Mouse (Mus musculus) forebrain, embryonic 12.5 days (tissue): ENCODE measurements around the gene Stat6. TPM values are rescaled to one million over a fixed set of nuclear protein-coding genes. Genes with fewer than 3 reads are reported as not detected.
"Not testable (repeated sequence)": the region's sequence is repeated elsewhere in the genome, so short reads cannot be mapped to it uniquely, and the experiment has no call there.

Source experiments
- ATAC-seq: fragments of 200-750 bp; cut with Nextera tagmentation; 2 replicates; pipeline ENCODE4 v1.8.0; 2017; ENCODE audit warnings: moderate TSS enrichment; ENCODE audit not compliant: low FRiP score
- H3K27ac ChIP-seq: fragments of 300-500 bp; sonication (generic); 2 replicates; pipeline ENCODE4 v1.5.1; 2016; ENCODE audit warnings: mild to moderate bottlenecking
- H3K27me3 ChIP-seq: fragments of 300-500 bp; sonication (generic); 2 replicates; pipeline ENCODE4 v1.6.1; 2016; ENCODE audit warnings: mild to moderate bottlenecking
- H3K36me3 ChIP-seq: fragments of 300-500 bp; sonication (generic); replicated peaks from 2 replicates; pipeline ENCODE4 v1.6.1; 2016; ENCODE audit warnings: mild to moderate bottlenecking
- H3K4me1 ChIP-seq: fragments of 300-500 bp; sonication (generic); 2 replicates; pipeline ENCODE4 v1.6.1; 2016
- H3K4me2 ChIP-seq: fragments of 300-500 bp; sonication (generic); 2 replicates; pipeline ENCODE4 v1.6.1; 2016; ENCODE audit warnings: mild to moderate bottlenecking, moderate library complexity
- H3K4me3 ChIP-seq: fragments of 300-500 bp; sonication (generic); replicated peaks from 2 replicates; pipeline ENCODE4 v1.5.1; 2016; ENCODE audit warnings: mild to moderate bottlenecking
- H3K9ac ChIP-seq: fragments of 300-500 bp; sonication (generic); 2 replicates; pipeline ENCODE4 v1.6.1; 2016; ENCODE audit warnings: mild to moderate bottlenecking
- H3K9me3 ChIP-seq: fragments of 300-500 bp; sonication (generic); 2 replicates; pipeline ENCODE4 v1.6.1; 2016
- WGBS: fragments of 180-500 bp; shearing (Covaris S2); methylation state at CpG from one replicate; pipeline ENCODE4 v1.1.7; 2016; 5-methylcytosine and 5-hydroxymethylcytosine counted together
- polyA plus RNA-seq: library from polyadenylated mRNA; unstranded; fragments of >200 nt; fragmentation: Nextera tagmentation; extraction: Ambion mirVana; gene quantifications from 2 replicates; pipeline ENCODE4 v1.2.1, GENCODE M21; 2016

The Stat6 gene
- polyA plus RNA-seq, 1 experiment from 2014 or later: 5.4 TPM

- no peaks in the 10 kb centered on the region for H3K27me3 ChIP-seq
- no peak overlapping the region for H3K4me2 ChIP-seq
- H3K4me3 ChIP-seq: no peak overlapping the region
- no peaks in the 10 kb centered on the region for H3K9me3 ChIP-seq
- no peaks in the 10 kb centered on the region for H3K4me1 ChIP-seq
- no peak overlapping the region for H3K27ac ChIP-seq
- H3K9ac ChIP-seq: no peak overlapping the region
- H3K36me3 ChIP-seq: no peaks in the 10 kb centered on the region
- 86% methylated on average over 7 of the region's 7 CpGs for WGBS
- no peak for ATAC-seq
Observed at GRCm38 (mm10) chr10:127632668-127633271, 10.0 kb upstream of the Stat6 start.

- Histone ChIP-seq H3K27me3 (peaks cover 50% of the 10 kb centered on the region), H3K4me1 (peaks cover 22% of the 10 kb centered on the region), H3K9ac (no peak overlapping the region), H3K9me3 (no peaks in the 10 kb centered on the region), H3K27ac (no peak overlapping the region), H3K36me3 (no peaks in the 10 kb centered on the region), H3K4me2 (no peak overlapping the region), H3K4me3 (no peak overlapping the region)
- ATAC-seq: no peak
- WGBS: 73% methylated on average over 5 of the region's 5 CpGs
Observed at GRCm38 (mm10) chr10:127640421-127640820, 2.4 kb upstream of the Stat6 start.

GRCm38 (mm10) chr10:127641861-127642771 lies 670 bp upstream of the Stat6 start:
- 8% methylated on average over 19 of the region's 19 CpGs for WGBS

DNA sequence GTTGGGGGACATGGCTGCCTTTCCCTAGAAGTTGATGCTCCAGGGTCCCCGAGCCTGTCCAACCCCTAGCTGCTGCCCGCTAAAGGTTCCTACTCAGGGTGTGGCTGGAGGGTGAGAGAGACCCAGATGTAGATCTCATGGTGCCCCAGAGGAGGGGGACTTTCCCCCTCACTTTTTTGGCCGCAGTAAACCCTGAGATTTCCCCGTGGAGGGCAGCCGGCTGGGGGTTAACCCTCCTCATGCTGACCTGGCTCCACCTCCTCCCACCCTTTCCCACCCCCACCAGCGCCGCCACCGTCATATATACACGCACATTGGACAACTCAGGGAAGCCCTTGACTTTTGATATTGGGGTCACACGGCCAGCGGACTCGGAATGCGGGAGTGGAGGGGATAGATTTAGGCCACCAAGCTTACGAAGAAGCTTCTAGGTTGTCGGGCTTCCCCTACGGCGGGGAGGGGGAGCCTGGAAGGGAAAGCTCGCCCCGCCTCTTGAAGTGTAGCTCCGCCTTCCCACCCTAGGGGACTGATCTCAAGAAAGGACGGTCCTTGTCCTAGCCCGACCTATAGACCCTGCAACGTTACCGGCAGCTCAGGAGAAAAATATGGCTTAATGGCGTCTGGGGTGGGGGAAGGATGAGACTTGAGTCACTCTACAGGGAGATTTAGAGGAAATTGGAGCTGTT lies 910 bp downstream of the Stat6 start:
- Histone ChIP-seq H3K27me3 (peaks cover 50% of the 10 kb centered on the region), H3K27ac (no peak overlapping the region), H3K4me2 (peak overlapping the region; percentile 56), H3K36me3 (no peaks in the 10 kb centered on the region), H3K9me3 (no peaks in the 10 kb centered on the region), H3K9ac (peak overlapping the region; percentile 40; the same call in 1 of the 2 replicates), H3K4me3 (peak overlapping the region; percentile 35), H3K4me1 (peaks cover 22% of the 10 kb centered on the region)
- 3% methylated on average over 25 of the region's 25 CpGs for WGBS
- ATAC-seq: peak; percentile 42

More at GRCm38 (mm10) chr10:127641861-127642771, 670 bp upstream of the Stat6 start:
- Histone ChIP-seq H3K4me2 (peak overlapping the region; percentile 56), H3K4me3 (peak overlapping the region; percentile 35), H3K9me3 (no peaks in the 10 kb centered on the region), H3K9ac (no peak overlapping the region), H3K27ac (peak overlapping the region; percentile 42; the same call in 1 of the 2 replicates), H3K36me3 (no peaks in the 10 kb centered on the region), H3K4me1 (peaks cover 22% of the 10 kb centered on the region), H3K27me3 (peaks cover 50% of the 10 kb centered on the region)
- ATAC-seq: peak; percentile 82

GRCm38 (mm10) chr10:127645791-127646190 lies 3.0 kb downstream of the Stat6 start:
- no peak for ATAC-seq
- no peak overlapping the region for H3K4me2 ChIP-seq
- no peaks in the 10 kb centered on the region for H3K9me3 ChIP-seq
- no peak overlapping the region for H3K4me3 ChIP-seq
- no peak overlapping the region for H3K27ac ChIP-seq
- WGBS: 24% methylated on average over 2 of the region's 2 CpGs
- H3K36me3 ChIP-seq: no peaks in the 10 kb centered on the region
- H3K27me3 ChIP-seq: peaks cover 45% of the 10 kb centered on the region
- H3K4me1 ChIP-seq: peaks cover 22% of the 10 kb centered on the region
- no peak overlapping the region for H3K9ac ChIP-seq

DNA sequence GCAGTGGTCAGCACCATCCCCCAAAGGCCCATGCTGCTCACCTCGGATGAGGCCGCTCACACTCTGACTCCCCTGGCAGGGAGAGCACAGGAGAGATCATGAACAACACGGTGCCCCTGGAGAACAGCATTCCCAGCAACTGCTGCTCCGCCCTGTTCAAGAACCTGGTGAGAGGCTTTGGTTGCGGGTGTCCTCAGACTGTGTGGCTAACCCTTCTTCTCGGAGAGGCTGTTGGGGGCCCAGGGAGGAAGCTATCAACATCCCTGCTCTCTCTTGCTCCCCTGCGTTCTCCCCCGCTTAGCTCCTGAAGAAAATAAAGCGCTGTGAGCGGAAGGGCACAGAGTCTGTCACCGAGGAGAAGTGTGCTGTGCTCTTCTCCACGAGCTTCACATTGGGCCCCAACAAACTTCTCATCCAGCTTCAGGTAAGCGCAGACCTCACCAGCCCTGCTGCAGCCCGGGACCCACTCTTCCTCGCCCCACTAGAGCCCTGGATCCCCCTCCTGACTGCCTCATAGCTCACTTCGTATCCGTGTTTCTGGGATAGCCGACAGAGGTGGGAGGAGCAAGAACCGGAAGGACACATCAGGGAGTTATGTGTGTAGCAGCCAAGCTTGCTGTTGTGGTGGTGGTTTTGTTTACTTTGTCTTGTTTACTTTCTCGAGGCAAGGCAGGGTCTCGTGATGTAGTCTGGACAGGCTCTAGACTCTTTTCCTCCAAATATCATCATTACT lies 10.3 kb downstream of the Stat6 start:
- Histone ChIP-seq H3K9ac (no peak overlapping the region), H3K4me2 (0 out of 2 replicates have a peak overlapping the region, but pooled peaks have one; percentile 3), H3K4me3 (no peak overlapping the region), H3K27me3 (peaks cover 8% of the 10 kb centered on the region), H3K36me3 (no peaks in the 10 kb centered on the region), H3K27ac (no peak overlapping the region), H3K4me1 (no peaks in the 10 kb centered on the region), H3K9me3 (no peaks in the 10 kb centered on the region)
- WGBS: 49% methylated on average over 21 of the region's 21 CpGs
- no peak for ATAC-seq

- no peak overlapping the region for H3K9ac ChIP-seq
- H3K36me3 ChIP-seq: no peaks in the 10 kb centered on the region
- H3K4me2 ChIP-seq: no peak overlapping the region
- peaks cover 18% of the 10 kb centered on the region for H3K27me3 ChIP-seq
- no peak overlapping the region for H3K27ac ChIP-seq
- ATAC-seq: no peak
- 82% methylated on average over 16 of the region's 16 CpGs for WGBS
- H3K4me3 ChIP-seq: no peak overlapping the region
- H3K9me3 ChIP-seq: no peaks in the 10 kb centered on the region
- no peaks in the 10 kb centered on the region for H3K4me1 ChIP-seq
Observed at GRCm38 (mm10) chr10:127654970-127655579, 12.3 kb downstream of the Stat6 start.

DNA sequence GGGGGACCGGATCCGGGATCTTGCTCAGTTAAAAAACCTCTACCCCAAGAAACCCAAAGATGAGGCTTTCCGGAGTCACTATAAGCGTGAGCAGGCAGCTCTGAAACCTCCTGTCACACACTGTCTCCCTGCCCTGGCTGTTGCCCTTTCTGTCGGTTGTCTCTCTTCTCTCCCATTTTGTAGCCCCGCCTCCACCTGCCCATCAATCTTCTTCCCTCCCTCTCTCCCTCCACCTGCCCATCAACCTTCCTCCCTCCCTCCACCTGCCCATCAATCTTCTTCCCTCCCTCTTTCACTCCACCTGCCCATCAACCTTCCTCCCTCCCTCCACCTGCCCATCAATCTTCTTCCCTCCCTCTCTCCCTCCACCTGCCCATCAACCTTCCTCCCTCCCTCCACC lies 14.8 kb downstream of the Stat6 start:
- not testable (repeated sequence) for H3K36me3 ChIP-seq, H3K4me2 ChIP-seq, H3K9ac ChIP-seq, H3K27ac ChIP-seq, H3K4me3 ChIP-seq, H3K9me3 ChIP-seq, ATAC-seq
- Histone ChIP-seq H3K4me1 (peaks cover 16% of the 10 kb centered on the region), H3K27me3 (peaks cover 43% of the 10 kb centered on the region)
- 50% methylated on average over 6 of the region's 6 CpGs for WGBS

DNA sequence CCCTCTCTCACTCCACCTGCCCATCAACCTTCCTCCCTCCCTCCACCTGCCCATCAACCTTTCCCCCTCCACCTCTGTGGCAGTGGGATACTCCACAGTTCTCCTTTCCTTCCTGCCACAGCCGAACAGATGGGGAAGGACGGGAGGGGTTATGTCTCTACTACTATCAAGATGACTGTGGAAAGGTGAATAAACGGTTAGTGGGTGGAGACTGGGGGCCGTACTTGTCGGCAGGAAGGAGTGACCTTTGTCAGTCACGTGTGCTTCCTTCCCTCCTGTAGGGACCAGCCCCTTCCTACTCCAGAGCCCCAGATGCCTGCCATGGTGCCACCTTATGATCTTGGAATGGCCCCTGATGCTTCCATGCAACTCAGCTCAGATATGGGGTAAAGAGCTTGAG lies 15.3 kb downstream of the Stat6 start:
- peaks cover 19% of the 10 kb centered on the region for H3K4me1 ChIP-seq
- H3K9me3 ChIP-seq: no peaks in the 10 kb centered on the region
- no peak overlapping the region for H3K4me3 ChIP-seq
- 14% methylated on average over 6 of the region's 6 CpGs for WGBS
- H3K36me3 ChIP-seq: no peaks in the 10 kb centered on the region
- no peak for ATAC-seq
- H3K27ac ChIP-seq: no peak overlapping the region
- H3K27me3 ChIP-seq: peaks cover 48% of the 10 kb centered on the region
- H3K9ac ChIP-seq: no peak overlapping the region
- H3K4me2 ChIP-seq: no peak overlapping the region

GRCm38 (mm10) chr10:127659551-127659950 lies 16.8 kb downstream of the Stat6 start:
- H3K27ac ChIP-seq: no peak overlapping the region
- H3K9me3 ChIP-seq: no peaks in the 10 kb centered on the region
- H3K4me3 ChIP-seq: no peak overlapping the region
- H3K4me1 ChIP-seq: peaks cover 26% of the 10 kb centered on the region
- H3K4me2 ChIP-seq: no peak overlapping the region
- no peak overlapping the region for H3K9ac ChIP-seq
- no peaks in the 10 kb centered on the region for H3K36me3 ChIP-seq
- WGBS: 45% methylated on average over 1 of the region's 1 CpGs
- ATAC-seq: no peak
- H3K27me3 ChIP-seq: peaks cover 63% of the 10 kb centered on the region

DNA sequence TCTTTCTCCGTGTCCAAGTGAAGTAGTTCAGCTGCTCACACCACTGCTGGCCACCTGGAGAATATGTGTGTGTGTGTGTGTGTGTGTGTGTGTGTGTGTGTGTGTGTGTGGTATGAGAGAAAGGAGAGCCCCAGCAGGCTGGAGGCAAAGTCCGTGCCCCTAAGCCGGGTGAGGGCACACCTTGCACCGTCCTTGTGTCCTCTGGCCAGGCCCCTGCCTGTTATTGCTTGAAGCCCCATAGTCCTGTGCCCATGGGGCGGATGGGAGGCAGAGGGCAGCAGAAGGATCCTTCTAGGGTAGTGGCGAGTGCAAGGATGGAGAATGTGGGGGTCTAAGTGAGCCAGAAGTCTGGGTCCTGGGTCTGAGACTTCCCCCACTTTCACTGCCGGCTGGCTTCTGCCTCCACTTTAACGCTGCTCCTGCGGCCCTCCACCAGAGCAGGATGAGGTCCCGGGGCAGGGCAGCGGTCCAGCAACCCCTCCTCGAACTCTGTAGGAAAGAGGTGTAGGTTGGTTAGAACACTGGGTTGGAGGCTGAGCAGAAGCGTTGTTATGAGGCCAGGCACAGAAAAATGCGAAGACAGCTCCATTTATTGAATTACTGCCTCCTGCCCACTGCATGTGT lies 18.6 kb downstream of the Stat6 start:
- Histone ChIP-seq H3K4me3 (0 out of 2 replicates have a peak overlapping the region, but pooled peaks have one; percentile 8), H3K4me1 (peaks cover 44% of the 10 kb centered on the region), H3K36me3 (no peaks in the 10 kb centered on the region), H3K4me2 (peak overlapping the region; percentile 31; the same call in 1 of the 2 replicates), H3K27me3 (peaks cover 81% of the 10 kb centered on the region), H3K9ac (no peak overlapping the region), H3K9me3 (no peaks in the 10 kb centered on the region), H3K27ac (no peak overlapping the region)
- WGBS: 15% methylated on average over 14 of the region's 14 CpGs
- no peak for ATAC-seq
